Mouse (Mus musculus): ENCODE measurements around the gene Mrps21.

GRCm38 (mm10) chr3:95902643-95903042 is 31.3 kb upstream of the Mrps21 start:
- TF ChIP-seq CTCF (IDR thresholded peaks at IDR 0.05; ENCODE audit: extremely low read depth, insufficient read length, insufficient replicate concordance, low read depth, low read length) (no peak), POLR2A (IDR thresholded peaks at IDR 0.05; ENCODE audit: low read depth, low read length) (no peak)

Measured in small intestine, adult 2 months (tissue).